Mouse (Mus musculus): ENCODE data around the gene Hist4h4. TPM values are rescaled to one million over a fixed set of nuclear protein-coding genes. Genes with fewer than 3 reads are reported as not detected.

Gene Hist4h4
- polyA plus RNA-seq, 1 experiment from 2014 or later = 0.53 TPM

- DNase-seq (ENCODE audit: low spot score) = no peak
- no peaks in the 10 kb centered on the region; the same call in 1 of the 2 replicates for H3K27me3 ChIP-seq (ENCODE audit: control insufficient read depth, insufficient read depth, low read length)
- no peak overlapping the region for H3K27ac ChIP-seq (ENCODE audit: low read depth, low read length)
- H3K4me3 ChIP-seq (ENCODE audit: low read depth, low read length) = peak overlapping the region; percentile 28
- no peaks in the 10 kb centered on the region for H3K36me3 ChIP-seq (ENCODE audit: control insufficient read depth, insufficient read depth, low read length)
- no peaks in the 10 kb centered on the region for H3K9me3 ChIP-seq (ENCODE audit: control insufficient read depth, low read length)
- H3K4me2 ChIP-seq (ENCODE audit: low read depth, low read length, severe bottlenecking) = peak overlapping the region; percentile 63
- peak overlapping the region; percentile 41 for H3K9ac ChIP-seq (ENCODE audit: low read length)
- ATAC-seq (replicated peaks; ENCODE audit: low FRiP score) = peak; percentile 34; the same call in 1 of the 2 replicates
- H3K4me1 ChIP-seq (replicated peaks; ENCODE audit: control insufficient read depth, insufficient read depth, low read length) = peaks cover 3% of the 10 kb centered on the region; the same call in 1 of the 2 replicates
- 31% methylated on average over 16 of the region's 16 CpGs for WGBS
Observed at GRCm38 (mm10) chr6:136792884-136793758, 11.1 kb downstream of the Hist4h4 start.

- Histone ChIP-seq H3K4me2 (ENCODE audit: low read depth, low read length, severe bottlenecking) (no peak overlapping the region), H3K36me3 (ENCODE audit: control insufficient read depth, insufficient read depth, low read length) (no peaks in the 10 kb centered on the region)
- no peak for ATAC-seq (replicated peaks; ENCODE audit: low FRiP score)
Observed at GRCm38 (mm10) chr6:136789391-136789971, 14.7 kb downstream of the Hist4h4 start.

DNA sequence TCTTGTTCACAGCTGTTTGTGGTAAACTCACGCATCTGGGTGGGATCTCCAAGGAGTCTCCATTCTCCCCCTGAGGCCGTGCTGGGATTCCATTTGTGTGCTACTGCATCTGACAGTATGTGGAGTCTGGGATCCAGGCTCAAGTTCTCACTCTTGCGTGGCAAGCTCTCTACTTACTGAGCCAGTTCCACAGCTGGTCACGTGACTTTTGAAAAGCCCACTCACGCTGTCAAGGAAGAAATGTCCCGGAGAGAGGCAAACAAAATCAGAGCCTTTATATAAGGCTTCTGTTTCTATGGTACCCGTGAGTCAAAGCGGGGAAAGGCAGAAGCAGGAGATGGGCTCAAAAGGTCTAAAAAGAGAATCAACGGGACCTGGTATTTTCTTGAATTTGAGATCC, 21.5 kb downstream of the Hist4h4 start:
- Histone ChIP-seq H3K36me3 (ENCODE audit: control insufficient read depth, insufficient read depth, low read length) (no peaks in the 10 kb centered on the region), H3K9me3 (ENCODE audit: control insufficient read depth, low read length) (no peaks in the 10 kb centered on the region), H3K9ac (ENCODE audit: low read length) (no peak overlapping the region), H3K27me3 (ENCODE audit: control insufficient read depth, insufficient read depth, low read length) (no peaks in the 10 kb centered on the region), H3K27ac (ENCODE audit: low read depth, low read length) (no peak overlapping the region), H3K4me3 (ENCODE audit: low read depth, low read length) (no peak overlapping the region), H3K4me1 (replicated peaks; ENCODE audit: control insufficient read depth, insufficient read depth, low read length) (no peaks in the 10 kb centered on the region), H3K4me2 (ENCODE audit: low read depth, low read length, severe bottlenecking) (no peak overlapping the region)
- DNase-seq (ENCODE audit: low spot score) = no peak
- 84% methylated on average over 9 of the region's 9 CpGs for WGBS
- no peak for ATAC-seq (replicated peaks; ENCODE audit: low FRiP score)

More at GRCm38 (mm10) chr6:136789391-136789971, 14.7 kb downstream of the Hist4h4 start:
- Histone ChIP-seq H3K9me3 (ENCODE audit: control insufficient read depth, low read length) (no peaks in the 10 kb centered on the region), H3K27ac (ENCODE audit: low read depth, low read length) (no peak overlapping the region), H3K9ac (ENCODE audit: low read length) (no peak overlapping the region), H3K27me3 (ENCODE audit: control insufficient read depth, insufficient read depth, low read length) (no peaks in the 10 kb centered on the region; the same call in 1 of the 2 replicates), H3K4me3 (ENCODE audit: low read depth, low read length) (no peak overlapping the region), H3K4me1 (replicated peaks; ENCODE audit: control insufficient read depth, insufficient read depth, low read length) (peaks cover 3% of the 10 kb centered on the region; the same call in 1 of the 2 replicates)
- 80% methylated on average over 5 of the region's 5 CpGs for whole genome bisulfite sequencing
- DNase-seq (ENCODE audit: low spot score) = no peak

DNA sequence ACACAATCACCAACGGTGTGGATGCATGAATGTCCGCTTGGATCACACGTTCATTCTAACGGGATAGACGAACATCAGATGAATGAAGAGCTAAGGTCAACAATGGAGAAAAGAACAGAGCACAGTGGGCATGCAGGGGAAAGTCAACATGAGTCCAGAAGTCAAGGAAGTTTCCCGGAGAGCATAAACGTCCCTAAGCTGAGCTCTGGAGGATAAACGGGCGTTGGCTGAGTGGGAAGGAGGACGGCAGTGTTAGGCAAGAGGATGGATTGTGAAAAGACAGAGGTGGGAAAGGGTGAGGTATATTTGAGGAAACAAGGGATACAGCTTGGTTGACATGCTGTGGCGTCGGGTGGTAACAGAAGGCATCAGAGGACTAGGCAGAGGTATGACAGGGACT, 22.1 kb downstream of the Hist4h4 start:
- H3K4me1 ChIP-seq (replicated peaks; ENCODE audit: control insufficient read depth, insufficient read depth, low read length) = no peaks in the 10 kb centered on the region
- no peak for ATAC-seq (replicated peaks; ENCODE audit: low FRiP score)
- H3K4me3 ChIP-seq (ENCODE audit: low read depth, low read length) = no peak overlapping the region
- no peak overlapping the region for H3K4me2 ChIP-seq (ENCODE audit: low read depth, low read length, severe bottlenecking)
- no peak overlapping the region for H3K9ac ChIP-seq (ENCODE audit: low read length)
- DNase-seq (ENCODE audit: low spot score) = no peak
- no peak overlapping the region for H3K27ac ChIP-seq (ENCODE audit: low read depth, low read length)
- no peaks in the 10 kb centered on the region for H3K27me3 ChIP-seq (ENCODE audit: control insufficient read depth, insufficient read depth, low read length)
- 82% methylated on average over 12 of the region's 12 CpGs for WGBS
- no peaks in the 10 kb centered on the region for H3K36me3 ChIP-seq (ENCODE audit: control insufficient read depth, insufficient read depth, low read length)
- no peaks in the 10 kb centered on the region for H3K9me3 ChIP-seq (ENCODE audit: control insufficient read depth, low read length)

- no peak within 1 kb of the TSS for H3K9ac ChIP-seq (ENCODE audit: low read length)
- no peaks in the 10 kb centered on the region for H3K4me1 ChIP-seq (replicated peaks; ENCODE audit: control insufficient read depth, insufficient read depth, low read length)
- H3K4me2 ChIP-seq (ENCODE audit: low read depth, low read length, severe bottlenecking) = no peak within 1 kb of the TSS
- no peaks in the 10 kb centered on the region for H3K36me3 ChIP-seq (ENCODE audit: control insufficient read depth, insufficient read depth, low read length)
- no peak for DNase-seq (ENCODE audit: low spot score)
- no peak for ATAC-seq (replicated peaks; ENCODE audit: low FRiP score)
- no peaks in the 10 kb centered on the region for H3K27me3 ChIP-seq (ENCODE audit: control insufficient read depth, insufficient read depth, low read length)
- H3K27ac ChIP-seq (ENCODE audit: low read depth, low read length) = no peak within 1 kb of the TSS
- H3K4me3 ChIP-seq (ENCODE audit: low read depth, low read length) = no peak within 1 kb of the TSS
- H3K9me3 ChIP-seq (ENCODE audit: control insufficient read depth, low read length) = no peaks in the 10 kb centered on the region
- WGBS = 86% methylated on average over 20 of the region's 20 CpGs
Observed at GRCm38 (mm10) chr6:136781377-136781986, 22.7 kb downstream of the Hist4h4 start, which contains the start of gene Gucy2c. Gene Gucy2c, minus strand, starts transcription at chr6:136781765.

DNA sequence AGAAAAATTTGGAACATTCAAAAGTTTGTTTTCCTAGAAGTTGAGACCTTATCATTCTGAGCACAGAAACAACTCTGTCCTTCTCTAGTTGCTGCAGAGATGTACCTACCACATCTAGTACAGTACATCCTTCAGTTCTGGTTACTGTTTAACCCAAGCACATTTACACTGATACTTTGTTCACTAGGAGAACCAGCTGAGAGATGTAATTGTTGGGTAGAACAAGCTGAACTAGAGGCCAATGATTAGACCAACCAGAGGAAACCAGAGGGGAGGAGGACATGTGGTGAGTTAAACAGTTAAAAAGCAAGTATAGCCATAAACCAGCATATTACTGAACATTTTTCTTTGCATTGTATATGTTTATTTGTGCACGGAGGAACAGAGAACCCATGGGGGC, 27.8 kb downstream of the Hist4h4 start:
- Histone ChIP-seq H3K36me3 (ENCODE audit: control insufficient read depth, insufficient read depth, low read length) (no peaks in the 10 kb centered on the region), H3K4me2 (ENCODE audit: low read depth, low read length, severe bottlenecking) (no peak overlapping the region), H3K27ac (ENCODE audit: low read depth, low read length) (no peak overlapping the region), H3K9me3 (ENCODE audit: control insufficient read depth, low read length) (no peaks in the 10 kb centered on the region), H3K27me3 (ENCODE audit: control insufficient read depth, insufficient read depth, low read length) (no peaks in the 10 kb centered on the region), H3K4me3 (ENCODE audit: low read depth, low read length) (no peak overlapping the region), H3K4me1 (replicated peaks; ENCODE audit: control insufficient read depth, insufficient read depth, low read length) (no peaks in the 10 kb centered on the region), H3K9ac (ENCODE audit: low read length) (no peak overlapping the region)
- ATAC-seq (replicated peaks; ENCODE audit: low FRiP score) (no peak), DNase-seq (ENCODE audit: low spot score) (no peak)
- WGBS = 88% methylated on average over 1 of the region's 1 CpGs

DNA sequence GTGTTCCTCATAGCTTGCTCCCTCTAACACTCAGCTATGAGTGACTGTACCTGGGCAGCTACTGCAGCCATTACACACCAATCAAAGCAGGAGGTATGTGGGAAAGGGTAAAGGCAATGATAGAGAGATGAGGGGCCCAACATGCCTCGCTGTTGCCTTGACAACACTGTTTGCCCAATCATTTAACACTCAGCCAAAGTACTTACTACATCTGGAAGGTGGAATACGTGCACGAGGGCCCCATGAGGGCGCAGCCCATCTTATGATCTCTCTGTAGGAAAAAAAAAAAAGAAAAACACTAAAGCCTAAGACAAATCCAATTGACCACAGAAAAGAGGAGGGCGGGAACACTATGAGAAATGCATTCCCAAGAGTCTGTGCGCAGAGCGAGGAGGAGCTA, 34.4 kb downstream of the Hist4h4 start:
- Histone ChIP-seq H3K4me1 (replicated peaks; ENCODE audit: control insufficient read depth, insufficient read depth, low read length) (no peaks in the 10 kb centered on the region), H3K27me3 (ENCODE audit: control insufficient read depth, insufficient read depth, low read length) (no peaks in the 10 kb centered on the region), H3K4me2 (ENCODE audit: low read depth, low read length, severe bottlenecking) (no peak overlapping the region), H3K9me3 (ENCODE audit: control insufficient read depth, low read length) (no peaks in the 10 kb centered on the region), H3K4me3 (ENCODE audit: low read depth, low read length) (no peak overlapping the region), H3K36me3 (ENCODE audit: control insufficient read depth, insufficient read depth, low read length) (no peaks in the 10 kb centered on the region), H3K27ac (ENCODE audit: low read depth, low read length) (no peak overlapping the region), H3K9ac (ENCODE audit: low read length) (no peak overlapping the region)
- no peak for DNase-seq (ENCODE audit: low spot score)
- WGBS = 89% methylated on average over 7 of the region's 7 CpGs
- no peak for ATAC-seq (replicated peaks; ENCODE audit: low FRiP score)

DNA sequence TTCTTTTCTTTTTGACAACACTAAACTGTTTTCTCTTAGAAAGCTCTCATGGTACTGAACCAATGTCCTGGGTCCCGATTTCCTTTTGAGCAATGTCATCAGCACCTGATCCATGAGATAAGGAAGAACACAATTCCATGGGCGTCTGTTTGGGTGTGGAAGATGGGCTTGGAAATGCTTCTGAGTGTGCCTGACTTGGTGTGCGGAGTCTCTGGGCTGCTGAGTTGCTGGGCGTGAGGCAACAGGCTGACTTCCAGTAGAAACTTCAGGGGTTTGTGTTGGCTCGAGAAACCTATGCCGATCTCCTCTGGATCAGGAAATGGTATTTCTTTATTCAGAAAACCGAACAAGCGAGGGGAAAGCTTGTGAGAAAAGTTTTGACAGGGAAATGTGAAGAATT, 35.1 kb downstream of the Hist4h4 start:
- no peaks in the 10 kb centered on the region for H3K36me3 ChIP-seq (ENCODE audit: control insufficient read depth, insufficient read depth, low read length)
- ATAC-seq (replicated peaks; ENCODE audit: low FRiP score) (no peak), DNase-seq (ENCODE audit: low spot score) (no peak)
- H3K4me2 ChIP-seq (ENCODE audit: low read depth, low read length, severe bottlenecking) = no peak overlapping the region
- H3K9me3 ChIP-seq (ENCODE audit: control insufficient read depth, low read length) = no peaks in the 10 kb centered on the region
- H3K27ac ChIP-seq (ENCODE audit: low read depth, low read length) = no peak overlapping the region
- H3K9ac ChIP-seq (ENCODE audit: low read length) = no peak overlapping the region
- H3K4me1 ChIP-seq (replicated peaks; ENCODE audit: control insufficient read depth, insufficient read depth, low read length) = no peaks in the 10 kb centered on the region
- no peaks in the 10 kb centered on the region for H3K27me3 ChIP-seq (ENCODE audit: control insufficient read depth, insufficient read depth, low read length)
- H3K4me3 ChIP-seq (ENCODE audit: low read depth, low read length) = no peak overlapping the region
- WGBS = 85% methylated on average over 8 of the region's 8 CpGs

Data from forebrain, embryonic 11.5 days (tissue).